Mouse (Mus musculus) stomach, postnatal 0 days (tissue): ENCODE measurements at regions not wholly inside any gene's neighbourhood (a gene's known extent, or its start where the extent isn't known, plus 50 kb on each side); places are given as distances from the start of the nearest gene placed in this dataset.

ENCODE experiments used
- CTCF ChIP-seq: IDR thresholded peaks from 2 replicates; pipeline ENCODE4 v1.5.1; 2016; ENCODE audit warnings: antibody characterized with exemption, low read depth, mild to moderate bottlenecking, moderate library complexity
- EP300 ChIP-seq: optimal IDR thresholded peaks from 2 replicates; pipeline ENCODE3; 2016; ENCODE audit warnings: antibody characterized with exemption

DNA sequence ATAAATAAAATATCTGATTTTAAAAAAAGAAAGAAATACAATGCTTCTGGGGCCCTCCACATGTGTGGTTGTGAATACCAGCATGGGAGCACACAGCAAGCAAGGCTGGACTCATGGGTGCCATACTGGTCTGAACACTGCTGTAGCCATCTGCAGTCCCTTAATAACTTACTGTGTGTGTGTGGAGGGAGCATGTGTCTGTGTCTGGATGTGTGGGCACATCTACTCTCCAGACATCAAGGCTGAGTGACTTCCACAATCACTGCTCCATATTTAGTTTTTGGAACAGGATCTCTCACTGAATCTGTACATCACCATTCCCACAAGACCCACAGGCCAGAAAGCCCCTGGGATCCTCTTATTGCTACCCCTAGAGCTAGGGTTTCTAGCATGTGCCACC, 118.9 kb downstream of the Cyp26b1 start:
- no peak for TF ChIP-seq CTCF
- TF ChIP-seq EP300: no peak
